In genomic region chr4:132514555-132515135, GRCm38 (mm10) we compare ENCODE assay signal across 8 mouse cellular contexts. TPM values are rescaled to one million over a fixed set of nuclear protein-coding genes. Genes with fewer than 3 reads are reported as not detected.
DNase-seq lines count a peak whose midpoint lies in the region; ATAC-seq and TF ChIP-seq lines count a peak whose summit lies in the region.

No protein-coding gene starts in this region.

- H3K27me3 ChIP-seq in embryonic facial prominence, embryonic 13.5 days: no peaks in the 10 kb centered on the region
- H3K27me3 ChIP-seq in liver, adult 2 months (ENCODE audit: control insufficient read depth, insufficient read depth, low read length): no peaks in the 10 kb centered on the region
- no peaks in the 10 kb centered on the region for H3K27me3 ChIP-seq in myocyte (ENCODE audit: control insufficient read depth, insufficient read depth, insufficient read length)

- under 1% methylated on average over 21 of the region's 21 CpGs for WGBS in embryonic facial prominence, embryonic 13.5 days
- 1% methylated on average over 21 of the region's 21 CpGs for WGBS in liver, adult 2 months

- H3K4me1 ChIP-seq in embryonic facial prominence, embryonic 13.5 days: peaks cover 14% of the 10 kb centered on the region
- peaks cover 6% of the 10 kb centered on the region for H3K4me1 ChIP-seq in liver, adult 2 months (ENCODE audit: control insufficient read depth, insufficient read depth, low read length)

- H3K4me3 ChIP-seq in embryonic facial prominence, embryonic 13.5 days: peak overlapping the region; percentile 51
- peak overlapping the region; percentile 12; the same call in 1 of the 2 replicates for H3K4me3 ChIP-seq in liver, adult 2 months (ENCODE audit: insufficient read depth, low read depth, low read length)
- peak overlapping the region; percentile 32 for H3K4me3 ChIP-seq in myocyte

- H3ac ChIP-seq in myocyte (ENCODE audit: control insufficient read depth, insufficient read length): peak overlapping the region; percentile 36

- peak overlapping the region; percentile 86 for H3K27ac ChIP-seq in embryonic facial prominence, embryonic 13.5 days
- peak overlapping the region; percentile 94 for H3K27ac ChIP-seq in liver, adult 2 months (replicated peaks; ENCODE audit: insufficient read depth, low read depth, low read length)

- H3K9ac ChIP-seq in embryonic facial prominence, embryonic 13.5 days: peak overlapping the region; percentile 65
- H3K9ac ChIP-seq in liver, adult 2 months (ENCODE audit: low read depth, low read length): peak overlapping the region; percentile 77

- DNase-seq in 3T3-L1 (ENCODE audit: low read depth, low spot score): peak; percentile 93
- peak; percentile 66 to 75 for DNase-seq in adrenal gland, postnatal 4 days (ENCODE audit: low spot score in 2 of 2)
- peak; percentile 87 for DNase-seq in heart, adult 8-10 months (ENCODE audit: low spot score)
- peak; percentile 79 to 89 for DNase-seq in kidney, adult 8-10 months
- peak; percentile 67 for DNase-seq in liver, adult 2 months (ENCODE audit: extremely low read depth, low read depth, low spot score)
- DNase-seq in spleen, postnatal 4 days (ENCODE audit: low spot score in 2 of 2): peak; percentile 87 to 96

- peak overlapping the region; percentile 90 for H3K4me2 ChIP-seq in embryonic facial prominence, embryonic 13.5 days
- H3K4me2 ChIP-seq in myocyte (ENCODE audit: low read depth): peak overlapping the region; percentile 100

- H3K9me3 ChIP-seq in embryonic facial prominence, embryonic 13.5 days: no peaks in the 10 kb centered on the region

- no peak for TF ChIP-seq POLR2A in liver, adult 2 months (IDR thresholded peaks at IDR 0.05; ENCODE audit: extremely low read depth, insufficient read depth, low read length)
- peak; percentile 13 for TF ChIP-seq POLR2A in myocyte (IDR thresholded peaks at IDR 0.05; ENCODE audit: insufficient read length, low read depth)

- H3K79me2 ChIP-seq in liver, adult 2 months (ENCODE audit: control insufficient read depth, insufficient read depth, low read length): peaks cover 4% of the 10 kb centered on the region; the same call in 1 of the 2 replicates
- H3K79me2 ChIP-seq in myocyte (ENCODE audit: control insufficient read depth, insufficient read depth): peaks cover 5% of the 10 kb centered on the region

- TF ChIP-seq CTCF in liver, adult 2 months (IDR thresholded peaks at IDR 0.05; ENCODE audit: low read depth, low read length): peak; percentile 87

- no peaks in the 10 kb centered on the region for H3K36me3 ChIP-seq in embryonic facial prominence, embryonic 13.5 days
- H3K36me3 ChIP-seq in liver, adult 2 months (ENCODE audit: control insufficient read depth, insufficient read depth, low read length): no peaks in the 10 kb centered on the region
- no peaks in the 10 kb centered on the region for H3K36me3 ChIP-seq in myocyte (ENCODE audit: control insufficient read depth, insufficient read depth)

- ATAC-seq in embryonic facial prominence, embryonic 13.5 days (ENCODE audit: insufficient number of reproducible peaks, insufficient read depth, low FRiP score, low TSS enrichment, low read depth): no peak

TF ChIP-seq in myocyte, 11 proteins besides CTCF, POLR2A, EP300 and RAD21:
- TF ChIP-seq MYOG (IDR thresholded peaks at IDR 0.05; ENCODE audit: control insufficient read depth in 1 of 3, insufficient read depth in 1 of 3, insufficient read length in 2 of 3, low read depth in 2 of 3): no peak
- no peak for TF ChIP-seq MYOD1 (IDR thresholded peaks at IDR 0.05; ENCODE audit: control insufficient read depth in 1 of 3, insufficient read length in 2 of 3, low read depth in 2 of 3)
- TF ChIP-seq TCF12 (IDR thresholded peaks at IDR 0.05; ENCODE audit: insufficient read depth, poor library complexity, severe bottlenecking): no peak
- no peak for TF ChIP-seq TCF3 (IDR thresholded peaks at IDR 0.05; ENCODE audit: insufficient read length, low read depth)
- TF ChIP-seq CEBPB (IDR thresholded peaks at IDR 0.05; ENCODE audit: insufficient read depth, poor library complexity, severe bottlenecking): no peak
- TF ChIP-seq POLR2AphosphoS2 (IDR thresholded peaks at IDR 0.05; ENCODE audit: insufficient read length, low read depth): no peak
- TF ChIP-seq MAX (IDR thresholded peaks at IDR 0.05; ENCODE audit: low read depth): no peak
- TF ChIP-seq SRF (IDR thresholded peaks at IDR 0.05; ENCODE audit: control insufficient read depth, insufficient read length, low read depth): no peak
- TF ChIP-seq REST (IDR thresholded peaks at IDR 0.05; ENCODE audit: insufficient read depth, insufficient read length): no peak
- TF ChIP-seq USF1 (IDR thresholded peaks at IDR 0.05; ENCODE audit: low read depth): no peak
- no peak for TF ChIP-seq E2F4 (IDR thresholded peaks at IDR 0.05; ENCODE audit: insufficient read depth)

RNA-seq across cellular contexts. Expression of gene Sesn2, which starts 4.3 kb away (rescaled TPM):
- total RNA-seq in adrenal gland, postnatal 4 days (2021): 10 to 100 TPM; 12.5 to 14.3 TPM
- polyA plus RNA-seq in embryonic facial prominence, embryonic 13.5 days (2015; fragmentation: Nextera tagmentation; extraction: Ambion mirVana): 8.7 and 9.0 TPM in 2 replicates
- total RNA-seq in heart, adult 8-10 months (2022): 1 to 10 TPM; 2.6 to 3.6 (median 3.0) TPM
- total RNA-seq in liver, adult 2 months (2014; rRNA removed): 2.7 and 3.6 TPM in 2 replicates
- polyA plus RNA-seq in liver, adult 2 months (2012; rRNA removed): 5.5 and 6.0 TPM in 2 replicates
- polyA plus RNA-seq in myocyte (2012; fragmentation: generic; extraction: Trizol): 71.5 TPM

RNA-seq across cellular contexts. Expression of gene Atpif1, which starts 18.8 kb away (rescaled TPM):
- 100 to 1,000 TPM; 533 to 549 TPM for total RNA-seq in adrenal gland, postnatal 4 days (2021)
- polyA plus RNA-seq in embryonic facial prominence, embryonic 13.5 days (2015; fragmentation: Nextera tagmentation; extraction: Ambion mirVana): 1,173 and 1,316 TPM in 2 replicates
- total RNA-seq in heart, adult 8-10 months (2022): 100 to 1,000 TPM; 262 to 368 (median 320) TPM
- total RNA-seq in liver, adult 2 months (2014; rRNA removed): 59.5 and 87.1 TPM in 2 replicates
- 25.9 and 26.2 TPM in 2 replicates for polyA plus RNA-seq in liver, adult 2 months (2012; rRNA removed)
- 477 TPM for polyA plus RNA-seq in myocyte (2012; fragmentation: generic; extraction: Trizol)

RNA-seq across cellular contexts. Expression of gene Dnajc8, which starts 20.7 kb away (rescaled TPM):
- 100 to 1,000 TPM; 110 to 116 TPM for total RNA-seq in adrenal gland, postnatal 4 days (2021)
- 173 and 177 TPM in 2 replicates for polyA plus RNA-seq in embryonic facial prominence, embryonic 13.5 days (2015; fragmentation: Nextera tagmentation; extraction: Ambion mirVana)
- total RNA-seq in heart, adult 8-10 months (2022): 10 to 100 TPM; 50.4 to 67.2 (median 58.2) TPM
- 17.0 and 26.1 TPM in 2 replicates for total RNA-seq in liver, adult 2 months (2014; rRNA removed)
- 9.7 and 10.4 TPM in 2 replicates for polyA plus RNA-seq in liver, adult 2 months (2012; rRNA removed)
- polyA plus RNA-seq in myocyte (2012; fragmentation: generic; extraction: Trizol): 95.1 TPM

RNA-seq across cellular contexts. Expression of gene Ptafr, which starts 49.2 kb away (rescaled TPM):
- total RNA-seq in adrenal gland, postnatal 4 days (2021): 1 to 10 TPM; 2.1 to 2.4 TPM
- polyA plus RNA-seq in embryonic facial prominence, embryonic 13.5 days (2015; fragmentation: Nextera tagmentation; extraction: Ambion mirVana): 0.56 and 0.74 TPM in 2 replicates
- total RNA-seq in heart, adult 8-10 months (2022): 1 to 10 TPM; 1.2 to 1.9 (median 1.3) TPM
- 1.0 and 1.3 TPM in 2 replicates for total RNA-seq in liver, adult 2 months (2014; rRNA removed)
- 0.73 and 1.0 TPM in 2 replicates for polyA plus RNA-seq in liver, adult 2 months (2012; rRNA removed)
- polyA plus RNA-seq in myocyte (2012; fragmentation: generic; extraction: Trizol): not detected

RNA-seq across cellular contexts. Expression of gene Med18, which starts 50.9 kb away (rescaled TPM):
- 10 to 100 TPM; 13.5 to 13.6 TPM for total RNA-seq in adrenal gland, postnatal 4 days (2021)
- 28.7 and 36.4 TPM in 2 replicates for polyA plus RNA-seq in embryonic facial prominence, embryonic 13.5 days (2015; fragmentation: Nextera tagmentation; extraction: Ambion mirVana)
- total RNA-seq in heart, adult 8-10 months (2022): 1 to 10 TPM; 2.5 to 4.7 (median 4.1) TPM
- 3.8 TPM in 2 replicates for total RNA-seq in liver, adult 2 months (2014; rRNA removed)
- polyA plus RNA-seq in liver, adult 2 months (2012; rRNA removed): 1.0 and 1.4 TPM in 2 replicates
- 5.3 TPM for polyA plus RNA-seq in myocyte (2012; fragmentation: generic; extraction: Trizol)
